Mouse (Mus musculus) ES-E14 (cell line): ENCODE measurements around the gene Hddc3.

Experiments
- HCFC1 ChIP-seq: IDR thresholded peaks from 2 replicates; pipeline ENCODE4 v1.6.1; 2012; ENCODE audit warnings: low read length, inconsistent platforms, borderline replicate concordance; ENCODE audit not compliant: insufficient read depth
- ZC3H11A ChIP-seq: IDR thresholded peaks from 2 replicates; pipeline ENCODE4 v1.6.1; 2012; ENCODE audit warnings: low read depth, mild to moderate bottlenecking, inconsistent platforms, low read length, borderline replicate concordance

DNA sequence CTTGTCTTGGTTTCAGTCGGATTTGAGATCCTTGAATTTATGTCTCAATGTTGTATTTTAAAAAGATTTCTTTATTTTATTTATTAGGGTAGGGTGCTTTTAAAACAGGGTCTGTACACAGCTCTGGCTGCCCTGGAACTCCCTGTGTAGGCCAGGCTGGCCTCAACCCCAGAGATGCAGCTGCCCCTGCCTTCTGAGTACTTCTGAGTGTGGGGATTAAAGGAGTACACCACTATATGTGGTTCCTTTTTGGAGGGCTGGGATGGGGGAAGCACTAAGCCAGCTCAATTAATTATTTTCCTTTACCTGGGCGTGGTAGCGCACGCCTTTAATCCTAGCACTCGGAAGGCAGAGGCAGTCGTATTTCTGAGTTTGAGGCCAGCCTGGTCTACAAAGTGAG, 46.4 kb upstream of the Hddc3 start:
- no peak for TF ChIP-seq HCFC1
- no peak for TF ChIP-seq ZC3H11A
